24 mouse cellular contexts compared by ENCODE assay signal in the genomic region with DNA sequence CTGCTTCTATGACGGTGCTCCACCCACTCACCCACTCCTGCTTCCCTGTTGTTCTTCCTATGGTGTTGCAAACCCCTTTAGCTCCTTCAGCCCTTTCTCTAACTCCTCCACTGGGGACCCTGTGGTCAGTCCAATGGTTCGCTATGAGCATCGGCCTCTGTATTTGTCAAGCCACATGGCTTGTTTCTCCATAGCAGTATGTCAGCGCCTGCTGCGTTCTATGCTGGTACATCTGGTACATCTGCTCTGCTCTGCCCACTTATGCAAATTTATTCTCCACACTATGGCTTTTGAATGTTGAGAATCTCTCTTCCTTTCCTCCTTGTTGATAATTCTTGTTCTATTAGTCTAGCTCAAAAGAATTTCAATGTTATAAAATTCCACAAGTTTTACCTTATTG.
DNase-seq lines count a peak whose midpoint lies in the region; ATAC-seq and TF ChIP-seq lines count a peak whose summit lies in the region.
"Had no signal": no experiment of that assay in that cellular context is flagged by ENCODE, and none has a peak within 500 bp of the region (broad histone marks: within the 10 kb centered on the region; RNA-seq: fewer than 3 reads in every experiment).

No protein-coding gene starts in this region.

- H3K4me3 ChIP-seq in hindbrain, embryonic 11.5 days (ENCODE audit: low read depth, low read length) = no peak overlapping the region
- no peak overlapping the region for H3K4me3 ChIP-seq in hindbrain, postnatal 0 days (ENCODE audit: low read length)
- no peak overlapping the region for H3K4me3 ChIP-seq in midbrain, embryonic 12.5 days
- H3K4me3 ChIP-seq in midbrain, embryonic 15.5 days = no peak overlapping the region
- no peak overlapping the region for H3K4me3 ChIP-seq in hindbrain, embryonic 16.5 days (ENCODE audit: low read length)
- H3K4me3 ChIP-seq: intestine, embryonic 15.5 days; layer of hippocampus, adult 2 months had no signal

- TF ChIP-seq CTCF in hindbrain, postnatal 0 days (IDR thresholded peaks at IDR 0.05; ENCODE audit: low read depth) = no peak
- TF ChIP-seq CTCF in brain, embryonic 14.5 days (IDR thresholded peaks at IDR 0.05; ENCODE audit: borderline replicate concordance, extremely low read depth, insufficient read depth, insufficient read length) = no peak

- no peaks in the 10 kb centered on the region for H3K4me1 ChIP-seq in hindbrain, embryonic 11.5 days (replicated peaks; ENCODE audit: control insufficient read depth, insufficient read depth, low read length)
- H3K4me1 ChIP-seq in hindbrain, postnatal 0 days (ENCODE audit: insufficient read depth, low read length) = no peaks in the 10 kb centered on the region
- H3K4me1 ChIP-seq in midbrain, embryonic 12.5 days = no peaks in the 10 kb centered on the region
- no peaks in the 10 kb centered on the region for H3K4me1 ChIP-seq in midbrain, embryonic 15.5 days
- H3K4me1 ChIP-seq in hindbrain, embryonic 16.5 days (ENCODE audit: control insufficient read depth, insufficient read depth, low read depth, low read length) = no peaks in the 10 kb centered on the region
- H3K4me1 ChIP-seq: intestine, embryonic 15.5 days had no signal

- WGBS in hindbrain, embryonic 11.5 days = 73% methylated on average over 5 of the region's 5 CpGs
- 58% methylated on average over 5 of the region's 5 CpGs for WGBS in hindbrain, postnatal 0 days
- WGBS in midbrain, embryonic 12.5 days = 68% methylated on average over 5 of the region's 5 CpGs
- WGBS in midbrain, embryonic 15.5 days = 68% methylated on average over 5 of the region's 5 CpGs
- WGBS in hindbrain, embryonic 16.5 days = 66% methylated on average over 5 of the region's 5 CpGs

- TF ChIP-seq POLR2A in brain, embryonic 14.5 days (IDR thresholded peaks at IDR 0.05; ENCODE audit: borderline replicate concordance, extremely low read depth, insufficient read depth, insufficient read length, poor library complexity, severe bottlenecking) = no peak

- no peak for DNase-seq in hindbrain, embryonic 11.5 days (ENCODE audit: low spot score)
- DNase-seq in hindbrain, postnatal 0 days (ENCODE audit: low spot score) = no peak
- DNase-seq in brain, embryonic 14.5 days (ENCODE audit: low read depth) = peak; percentile 29
- no peak for DNase-seq in thymus, postnatal 25 days
- DNase-seq: adrenal gland, postnatal 36 days; B cell, adult 2 months; cerebellum, adult 2 months; cerebellum, postnatal 36 days; gastrocnemius, postnatal 10 days; kidney, adult 8-10 months; kidney, postnatal 10 days; spleen, adult 18-20 months had no signal

- H3K27me3 ChIP-seq in hindbrain, embryonic 11.5 days (ENCODE audit: control insufficient read depth, insufficient read depth, low read length) = no peaks in the 10 kb centered on the region
- no peaks in the 10 kb centered on the region for H3K27me3 ChIP-seq in hindbrain, postnatal 0 days (ENCODE audit: insufficient read depth, low read length)
- no peaks in the 10 kb centered on the region for H3K27me3 ChIP-seq in midbrain, embryonic 12.5 days
- H3K27me3 ChIP-seq in midbrain, embryonic 15.5 days (replicated peaks) = no peaks in the 10 kb centered on the region
- no peaks in the 10 kb centered on the region for H3K27me3 ChIP-seq in hindbrain, embryonic 16.5 days (replicated peaks; ENCODE audit: control insufficient read depth, insufficient read depth, low read length)
- H3K27me3 ChIP-seq: CH12.LX; intestine, embryonic 15.5 days; Patski had no signal

- no peak overlapping the region for H3K9ac ChIP-seq in hindbrain, embryonic 11.5 days (ENCODE audit: low read depth, low read length)
- no peak overlapping the region for H3K9ac ChIP-seq in hindbrain, postnatal 0 days (replicated peaks; ENCODE audit: low read length)
- H3K9ac ChIP-seq in midbrain, embryonic 12.5 days (replicated peaks) = no peak overlapping the region
- H3K9ac ChIP-seq in midbrain, embryonic 15.5 days = no peak overlapping the region
- H3K9ac ChIP-seq in hindbrain, embryonic 16.5 days (ENCODE audit: low read depth, low read length) = no peak overlapping the region
- H3K9ac ChIP-seq: intestine, embryonic 15.5 days had no signal

- peak; percentile 53; the same call in 1 of the 2 replicates for ATAC-seq in hindbrain, embryonic 11.5 days (ENCODE audit: low FRiP score)
- no peak for ATAC-seq in hindbrain, postnatal 0 days
- ATAC-seq in midbrain, embryonic 12.5 days (ENCODE audit: low FRiP score, low read depth) = 0 out of 2 replicates have a peak, but pooled peaks have one; percentile 27
- ATAC-seq in midbrain, embryonic 15.5 days (replicated peaks) = no peak
- 0 out of 2 replicates have a peak, but pooled peaks have one; percentile 56 for ATAC-seq in hindbrain, embryonic 16.5 days
- ATAC-seq in monocyte, adult 5-6 weeks (replicated peaks; ENCODE audit: insufficient number of reproducible peaks, low FRiP score, low TSS enrichment, poor library complexity, severe bottlenecking) = no peak
- ATAC-seq: forebrain, embryonic 14.5 days; intestine, embryonic 15.5 days; Patski had no signal

- no peaks in the 10 kb centered on the region for H3K36me3 ChIP-seq in hindbrain, embryonic 11.5 days (ENCODE audit: control insufficient read depth, insufficient read depth, low read length)
- H3K36me3 ChIP-seq in hindbrain, postnatal 0 days (ENCODE audit: insufficient read depth, low read length) = no peaks in the 10 kb centered on the region
- no peaks in the 10 kb centered on the region for H3K36me3 ChIP-seq in midbrain, embryonic 12.5 days
- no peaks in the 10 kb centered on the region for H3K36me3 ChIP-seq in midbrain, embryonic 15.5 days (replicated peaks)
- no peaks in the 10 kb centered on the region for H3K36me3 ChIP-seq in hindbrain, embryonic 16.5 days (ENCODE audit: control insufficient read depth, insufficient read depth, low read length)
- H3K36me3 ChIP-seq: G1E; intestine, embryonic 15.5 days had no signal

- H3K9me3 ChIP-seq in hindbrain, embryonic 11.5 days (ENCODE audit: control insufficient read depth, low read length) = no peaks in the 10 kb centered on the region
- H3K9me3 ChIP-seq in hindbrain, postnatal 0 days (ENCODE audit: low read length) = no peaks in the 10 kb centered on the region
- H3K9me3 ChIP-seq in midbrain, embryonic 12.5 days = no peaks in the 10 kb centered on the region
- H3K9me3 ChIP-seq in midbrain, embryonic 15.5 days = no peaks in the 10 kb centered on the region
- H3K9me3 ChIP-seq in hindbrain, embryonic 16.5 days (ENCODE audit: control insufficient read depth, low read length) = no peaks in the 10 kb centered on the region
- H3K9me3 ChIP-seq: G1E; intestine, embryonic 15.5 days had no signal

- H3K27ac ChIP-seq in hindbrain, embryonic 11.5 days (ENCODE audit: low read depth, low read length) = no peak overlapping the region
- no peak overlapping the region for H3K27ac ChIP-seq in hindbrain, postnatal 0 days
- no peak overlapping the region for H3K27ac ChIP-seq in midbrain, embryonic 12.5 days (replicated peaks)
- no peak overlapping the region for H3K27ac ChIP-seq in midbrain, embryonic 15.5 days
- no peak overlapping the region for H3K27ac ChIP-seq in hindbrain, embryonic 16.5 days (ENCODE audit: low read depth, low read length)
- H3K27ac ChIP-seq: intestine, embryonic 15.5 days; layer of hippocampus, adult 2 months; macrophage had no signal

- H3K4me2 ChIP-seq in hindbrain, embryonic 11.5 days (replicated peaks; ENCODE audit: low read depth, low read length) = no peak overlapping the region
- no peak overlapping the region for H3K4me2 ChIP-seq in hindbrain, postnatal 0 days (ENCODE audit: low read depth, low read length)
- no peak overlapping the region for H3K4me2 ChIP-seq in midbrain, embryonic 12.5 days (replicated peaks)
- H3K4me2 ChIP-seq in midbrain, embryonic 15.5 days = no peak overlapping the region
- no peak overlapping the region for H3K4me2 ChIP-seq in hindbrain, embryonic 16.5 days (ENCODE audit: low read length)
- H3K4me2 ChIP-seq: heart, embryonic 11.5 days; intestine, embryonic 15.5 days had no signal

Comparison
In these comparisons a context has a peak if more than half of its experiments do, and no peak if none do; other contexts are left out.
1. ATAC-seq: peak in hindbrain, embryonic 11.5 days (single experiment), midbrain, embryonic 12.5 days (single experiment) and hindbrain, embryonic 16.5 days (single experiment); none in hindbrain, postnatal 0 days (single experiment), midbrain, embryonic 15.5 days (single experiment) and monocyte, adult 5-6 weeks (single experiment).